Mouse (Mus musculus) right cerebral cortex, postnatal 25 days (tissue): ENCODE data around the gene Epha2.

ENCODE experiments used
- DNase-seq: peaks from one replicate; pipeline ENCODE4 v3.0.0; 2022

Epha2 gene

GRCm38 (mm10) chr4:141306057-141306456 is 5.0 kb downstream of the Epha2 start:
- no peak for DNase-seq

DNA sequence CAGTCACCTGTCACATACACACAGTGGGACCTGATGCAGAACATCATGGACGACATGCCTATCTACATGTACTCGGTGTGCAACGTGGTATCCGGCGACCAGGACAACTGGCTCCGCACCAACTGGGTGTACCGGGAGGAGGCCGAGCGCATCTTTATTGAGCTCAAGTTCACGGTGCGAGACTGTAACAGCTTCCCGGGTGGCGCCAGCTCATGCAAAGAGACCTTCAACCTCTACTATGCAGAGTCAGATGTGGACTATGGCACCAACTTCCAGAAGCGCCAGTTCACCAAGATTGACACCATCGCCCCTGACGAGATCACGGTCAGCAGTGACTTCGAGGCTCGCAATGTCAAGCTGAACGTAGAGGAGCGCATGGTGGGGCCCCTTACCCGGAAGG is 7.3 kb downstream of the Epha2 start:
- DNase-seq = no peak

DNA sequence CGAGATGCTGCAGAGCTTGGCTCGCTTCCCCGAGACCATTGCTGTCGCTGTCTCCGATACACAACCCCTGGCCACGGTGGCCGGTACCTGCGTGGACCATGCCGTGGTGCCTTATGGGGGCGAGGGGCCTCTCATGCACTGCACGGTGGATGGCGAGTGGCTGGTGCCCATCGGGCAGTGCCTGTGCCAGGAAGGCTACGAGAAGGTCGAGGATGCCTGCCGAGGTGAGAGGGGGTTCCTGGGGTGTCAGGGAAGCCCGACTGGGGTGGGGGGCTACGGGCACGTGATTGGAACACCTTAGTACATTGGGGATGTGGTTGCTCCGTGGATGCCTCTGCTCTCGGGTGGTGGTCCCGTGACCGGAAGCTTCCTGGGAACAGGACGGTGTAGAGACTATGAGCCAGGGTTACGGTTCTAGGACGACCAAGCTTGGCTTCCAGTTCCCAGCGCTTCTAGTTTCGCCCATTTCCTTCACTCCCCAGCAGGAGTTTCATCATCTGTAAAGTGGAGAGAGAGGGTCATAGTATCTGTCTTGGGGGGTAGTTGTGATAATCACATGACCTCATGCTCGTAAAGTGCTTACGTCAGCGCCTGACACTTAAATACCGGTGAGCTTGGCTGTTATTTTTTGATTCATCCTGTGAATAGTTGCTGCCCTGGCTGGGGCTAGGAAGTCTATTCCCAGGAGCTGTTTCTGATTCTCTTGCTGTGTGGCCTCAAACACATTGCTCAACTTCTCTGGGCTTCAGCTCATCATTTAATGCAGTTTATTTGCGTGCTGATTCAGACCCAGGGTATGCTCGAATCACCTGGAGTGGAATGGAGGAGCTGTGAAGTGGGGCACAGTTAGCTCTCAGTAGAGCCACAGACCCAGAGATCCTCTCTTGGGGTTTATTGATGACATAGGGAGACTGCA is 8.1 kb downstream of the Epha2 start:
- DNase-seq = no peak

DNA sequence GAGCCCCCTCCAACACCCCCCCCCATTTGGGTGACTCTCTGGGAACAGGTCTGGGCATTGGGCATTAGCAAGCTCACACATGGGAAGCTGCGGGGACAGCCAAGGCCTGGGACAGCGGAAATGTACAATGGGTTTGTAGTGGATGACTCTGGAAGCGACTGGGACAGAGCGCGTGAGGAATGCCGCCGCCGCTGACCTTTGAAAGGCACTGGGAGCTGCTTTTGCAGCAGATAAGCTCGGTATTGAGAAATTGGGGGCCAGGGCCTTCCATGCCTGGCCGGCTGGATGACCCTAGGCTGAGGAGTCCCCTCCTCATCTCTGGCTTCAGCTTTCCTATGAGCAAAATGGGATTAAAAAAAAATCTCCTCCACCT is 8.7 kb downstream of the Epha2 start:
- no peak for DNase-seq

DNA sequence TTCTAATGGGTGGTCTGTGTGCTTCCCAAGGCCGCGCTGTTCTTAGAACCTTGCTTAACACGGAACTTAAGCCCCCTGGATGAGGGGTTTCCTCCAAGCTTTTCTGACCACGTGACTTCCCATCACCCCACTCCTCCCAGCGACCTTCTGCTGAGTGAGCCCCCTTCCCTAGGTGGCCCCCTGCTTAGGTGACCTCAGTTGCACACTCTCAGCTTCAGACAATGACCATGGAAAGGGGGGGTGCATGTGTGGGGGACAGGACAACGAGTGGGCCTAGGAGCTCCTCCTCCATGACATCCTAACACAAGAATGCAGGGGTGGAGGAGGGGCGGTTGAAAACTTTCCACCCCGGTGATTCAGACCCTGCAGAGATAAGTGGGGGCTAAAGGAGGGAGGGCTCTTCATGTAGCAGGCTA is 9.2 kb downstream of the Epha2 start:
- DNase-seq = no peak

GRCm38 (mm10) chr4:141311078-141311477 is 10.0 kb downstream of the Epha2 start:
- DNase-seq = no peak

- DNase-seq = no peak
These were observed 10.5 kb downstream of the Epha2 start for GRCm38 (mm10) chr4:141311506-141311905.

DNA sequence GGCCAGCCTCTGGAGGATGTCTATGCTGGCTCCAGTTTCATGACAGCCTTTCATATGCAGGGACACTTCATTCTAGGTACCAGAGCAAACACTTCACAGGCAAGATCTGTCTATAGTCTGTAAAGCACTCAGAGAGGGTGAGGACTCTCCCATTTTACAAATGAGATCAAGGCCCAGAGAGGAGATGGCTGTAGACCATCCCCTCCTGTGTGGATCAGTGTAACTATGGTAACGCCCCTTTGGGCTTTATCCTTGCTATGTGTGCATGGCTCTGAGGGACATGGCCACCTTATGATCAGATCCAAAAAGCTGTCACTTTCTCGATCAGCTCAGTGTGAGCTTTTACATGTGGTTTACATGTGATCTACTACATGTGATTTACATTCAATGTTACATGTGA is 10.9 kb downstream of the Epha2 start:
- DNase-seq = no peak

GRCm38 (mm10) chr4:141312513-141313131 is 11.6 kb downstream of the Epha2 start:
- DNase-seq = no peak

GRCm38 (mm10) chr4:141313481-141313880 is 12.4 kb downstream of the Epha2 start:
- DNase-seq = no peak

DNA sequence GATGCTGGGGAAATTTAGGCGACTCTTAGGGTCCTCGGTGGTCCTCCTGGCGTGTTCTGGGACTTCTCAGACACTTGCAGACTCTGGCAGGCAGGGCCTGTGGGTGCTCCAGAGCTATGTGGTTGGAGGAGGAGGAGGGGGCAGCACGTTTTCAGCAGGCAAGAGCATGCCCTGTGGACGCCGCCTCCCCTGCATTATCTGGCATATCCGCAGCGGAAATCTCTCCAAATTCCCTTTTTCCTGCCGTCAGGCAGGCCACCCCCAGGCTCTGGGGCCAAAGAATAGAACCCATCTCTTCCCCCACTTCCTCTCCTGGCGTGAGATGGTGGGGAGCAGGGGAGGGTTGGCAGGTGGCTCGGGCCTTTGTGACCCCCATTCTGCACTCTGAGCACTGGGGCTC is 12.9 kb downstream of the Epha2 start:
- no peak for DNase-seq

- no peak for DNase-seq
These were observed 13.7 kb downstream of the Epha2 start for GRCm38 (mm10) chr4:141314745-141315144.

GRCm38 (mm10) chr4:141316023-141316422 is 15.0 kb downstream of the Epha2 start:
- no peak for DNase-seq

DNA sequence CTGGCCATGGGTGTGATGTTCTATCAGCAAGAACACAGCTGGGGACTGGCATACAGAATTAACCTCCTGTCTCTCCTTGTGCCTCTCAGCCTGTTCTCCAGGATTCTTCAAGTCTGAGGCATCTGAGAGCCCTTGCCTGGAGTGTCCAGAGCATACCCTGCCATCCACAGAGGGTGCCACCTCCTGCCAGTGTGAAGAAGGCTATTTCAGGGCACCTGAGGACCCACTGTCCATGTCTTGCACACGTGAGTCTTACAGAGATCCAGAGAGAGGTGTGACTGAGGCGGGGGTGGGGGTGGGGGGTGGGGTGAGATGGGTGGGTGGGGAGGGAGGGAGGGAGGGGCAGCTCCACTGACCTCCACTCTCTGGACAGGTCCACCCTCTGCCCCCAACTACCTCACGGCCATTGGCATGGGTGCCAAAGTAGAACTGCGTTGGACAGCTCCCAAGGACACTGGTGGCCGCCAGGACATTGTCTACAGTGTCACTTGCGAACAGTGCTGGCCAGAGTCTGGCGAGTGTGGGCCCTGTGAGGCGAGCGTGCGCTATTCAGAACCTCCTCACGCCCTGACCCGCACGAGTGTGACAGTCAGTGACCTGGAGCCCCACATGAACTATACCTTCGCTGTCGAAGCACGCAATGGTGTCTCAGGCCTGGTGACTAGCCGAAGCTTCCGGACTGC is 15.6 kb downstream of the Epha2 start:
- DNase-seq = no peak

DNA sequence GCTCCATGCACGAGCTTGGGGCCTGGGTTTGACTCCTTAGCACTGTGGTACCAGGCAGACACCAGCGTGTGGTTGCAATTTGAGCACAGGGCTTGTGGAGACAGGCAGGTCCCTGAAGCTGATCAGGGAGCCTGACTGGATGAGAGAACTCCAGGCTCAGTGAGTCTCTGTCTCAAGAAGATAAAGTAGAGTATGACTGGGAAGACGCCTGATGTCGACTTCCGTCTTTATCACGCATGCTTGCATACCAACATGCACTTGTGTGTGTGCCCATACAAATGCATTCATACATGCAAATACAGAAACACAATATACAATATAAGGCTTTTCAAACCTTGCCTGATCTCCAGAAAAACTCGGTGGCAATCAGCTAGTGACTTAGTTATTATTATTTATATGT is 16.9 kb downstream of the Epha2 start:
- no peak for DNase-seq

DNA sequence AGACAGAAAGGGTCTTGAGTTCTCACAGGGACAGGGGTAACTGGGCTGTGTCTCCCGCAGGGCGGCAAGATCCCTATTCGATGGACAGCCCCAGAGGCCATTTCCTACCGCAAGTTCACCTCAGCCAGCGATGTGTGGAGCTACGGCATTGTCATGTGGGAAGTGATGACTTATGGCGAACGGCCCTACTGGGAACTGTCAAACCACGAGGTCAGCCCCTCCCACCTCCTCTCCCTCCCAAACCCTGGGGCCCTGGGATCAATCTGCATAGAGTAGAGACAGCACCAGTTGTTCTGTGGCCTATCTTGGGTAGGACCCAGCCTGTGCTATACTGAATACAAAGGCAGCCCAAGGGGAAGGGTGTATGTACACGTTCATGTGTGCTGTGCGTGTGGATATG is 21.5 kb downstream of the Epha2 start:
- no peak for DNase-seq

DNA sequence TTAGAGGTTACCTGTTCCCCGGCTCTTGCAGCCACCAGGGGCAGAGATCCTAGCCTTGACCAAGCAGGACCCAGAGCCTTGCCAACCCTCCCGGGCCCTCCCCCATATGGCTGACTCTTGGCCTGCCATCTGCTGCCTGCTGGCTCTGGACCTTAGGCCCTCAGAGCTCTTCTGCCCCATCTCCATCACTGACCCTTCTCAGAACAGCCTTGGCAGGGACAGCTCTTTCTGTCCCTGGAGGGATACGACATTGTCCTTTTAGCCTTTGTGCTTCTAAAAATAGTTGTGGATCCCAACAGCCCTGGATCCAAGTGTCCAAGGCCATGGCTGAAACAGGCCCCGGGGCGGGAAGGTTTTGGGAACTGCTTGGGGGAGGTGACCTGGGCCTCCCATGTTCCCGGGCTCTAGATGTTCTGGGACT is 23.7 kb downstream of the Epha2 start:
- DNase-seq = no peak

DNA sequence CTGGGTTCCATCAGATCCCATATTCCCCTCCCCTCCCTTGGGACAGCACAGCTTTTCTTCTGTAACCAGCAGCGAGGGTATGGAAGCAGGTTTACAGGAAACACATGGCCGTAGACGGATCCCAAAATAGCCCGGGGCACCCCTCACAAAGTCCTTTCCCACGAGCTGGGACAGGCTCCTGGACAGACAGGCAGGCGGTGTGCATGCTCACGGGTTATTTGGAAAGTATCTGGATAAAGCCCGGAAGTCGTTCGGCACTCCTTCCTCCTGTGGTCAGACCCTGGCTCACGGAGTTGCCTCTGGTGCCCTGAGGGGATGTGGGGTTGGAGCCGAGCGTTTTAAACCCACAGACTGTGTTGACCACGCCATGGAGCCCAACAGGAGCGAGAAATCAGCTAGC is 24.6 kb downstream of the Epha2 start:
- no peak for DNase-seq

- no peak for DNase-seq
These were observed 26.0 kb downstream of the Epha2 start for GRCm38 (mm10) chr4:141327075-141327474.

- DNase-seq = no peak
These were observed 27.7 kb downstream of the Epha2 start for GRCm38 (mm10) chr4:141328742-141329141.

- DNase-seq = no peak
These were observed 28.9 kb downstream of the Epha2 start for GRCm38 (mm10) chr4:141329968-141330367.

DNA sequence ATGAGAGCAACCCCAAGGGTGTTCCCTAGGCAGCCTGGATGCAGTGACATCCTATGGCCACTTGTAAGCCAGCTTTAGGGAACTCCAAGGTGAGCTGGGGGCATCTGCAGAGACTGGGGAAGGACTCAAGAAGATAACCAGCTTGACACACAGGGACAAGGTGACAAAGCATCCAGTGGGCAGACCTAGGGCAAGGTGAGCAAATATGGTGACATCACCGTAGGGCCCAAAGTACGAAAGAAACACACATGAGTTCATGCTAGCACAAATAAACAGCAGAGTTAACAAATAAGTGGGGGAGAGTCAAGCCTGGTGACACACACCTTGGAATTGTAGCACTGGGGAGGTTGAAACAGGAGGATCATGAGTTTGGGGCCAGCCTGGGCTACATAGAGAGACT is 30.4 kb downstream of the Epha2 start:
- no peak for DNase-seq

GRCm38 (mm10) chr4:141332258-141332657 is 31.2 kb downstream of the Epha2 start:
- DNase-seq = no peak

GRCm38 (mm10) chr4:141334695-141335094 is 33.7 kb downstream of the Epha2 start:
- DNase-seq = no peak
